Mouse (Mus musculus): ENCODE measurements at regions not wholly inside any gene's neighbourhood (a gene's known extent, or its start where the extent isn't known, plus 50 kb on each side); places are given as distances from the start of the nearest gene placed in this dataset.

DNA sequence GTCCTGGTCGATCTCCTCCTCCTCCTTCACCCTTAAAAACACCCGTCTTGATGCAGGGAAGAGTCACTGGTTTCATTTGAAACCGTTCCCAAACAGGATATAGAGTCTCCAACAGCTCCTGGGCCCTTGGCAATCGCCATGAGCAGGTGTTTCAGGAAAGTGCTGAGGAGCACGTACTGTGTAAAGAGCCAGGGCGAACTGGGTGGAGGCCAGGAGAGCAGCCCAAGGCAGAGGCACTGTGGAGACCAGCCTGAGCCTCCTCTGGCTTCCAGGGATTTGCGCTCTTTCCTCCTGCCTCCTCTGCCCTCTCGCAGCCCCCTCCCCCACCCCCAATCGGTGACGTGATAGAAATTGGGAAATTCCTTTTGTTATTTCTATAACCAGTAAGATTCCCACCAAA, 163.6 kb downstream of the Sptssa start:
- TF ChIP-seq MAFK (IDR thresholded peaks at IDR 0.05; ENCODE audit: insufficient read depth, low read depth, low read length) (no peak), HCFC1 (IDR thresholded peaks at IDR 0.05; ENCODE audit: borderline replicate concordance, insufficient read depth, low read length) (no peak)
